Mouse (Mus musculus): ENCODE measurements at regions not wholly inside any gene's neighbourhood (a gene's known extent, or its start where the extent isn't known, plus 50 kb on each side); places are given as distances from the start of the nearest gene placed in this dataset.

DNA sequence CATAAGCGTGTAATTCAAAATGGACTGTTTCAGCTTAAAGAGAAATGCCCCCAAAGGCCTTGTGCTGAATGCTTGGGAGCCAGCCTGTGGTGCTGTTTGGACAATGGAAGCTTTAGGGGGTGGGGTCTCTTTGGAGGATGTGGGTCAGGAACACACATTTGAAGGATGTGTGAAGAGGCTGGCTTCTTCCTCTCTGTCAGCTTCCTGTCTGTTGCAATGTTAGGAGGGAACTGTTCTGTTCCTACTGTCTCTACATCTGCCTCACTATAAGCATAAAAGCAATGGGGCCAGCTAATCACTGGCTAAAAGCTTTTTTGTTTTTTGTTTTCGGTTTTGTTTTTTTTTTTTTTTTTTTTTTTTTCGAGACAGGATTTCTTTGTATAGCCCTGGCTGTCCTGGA is 480.5 kb upstream of the Nox3 start:
- Histone ChIP-seq H3K36me3 (ENCODE audit: control insufficient read depth, insufficient read depth, low read length, poor library complexity, severe bottlenecking) (no peaks in the 10 kb centered on the region), H3K27me3 (ENCODE audit: control insufficient read depth, insufficient read depth, low read length, poor library complexity, severe bottlenecking) (no peaks in the 10 kb centered on the region)
- DNase-seq (ENCODE audit: low read depth, low spot score): no peak

DNA sequence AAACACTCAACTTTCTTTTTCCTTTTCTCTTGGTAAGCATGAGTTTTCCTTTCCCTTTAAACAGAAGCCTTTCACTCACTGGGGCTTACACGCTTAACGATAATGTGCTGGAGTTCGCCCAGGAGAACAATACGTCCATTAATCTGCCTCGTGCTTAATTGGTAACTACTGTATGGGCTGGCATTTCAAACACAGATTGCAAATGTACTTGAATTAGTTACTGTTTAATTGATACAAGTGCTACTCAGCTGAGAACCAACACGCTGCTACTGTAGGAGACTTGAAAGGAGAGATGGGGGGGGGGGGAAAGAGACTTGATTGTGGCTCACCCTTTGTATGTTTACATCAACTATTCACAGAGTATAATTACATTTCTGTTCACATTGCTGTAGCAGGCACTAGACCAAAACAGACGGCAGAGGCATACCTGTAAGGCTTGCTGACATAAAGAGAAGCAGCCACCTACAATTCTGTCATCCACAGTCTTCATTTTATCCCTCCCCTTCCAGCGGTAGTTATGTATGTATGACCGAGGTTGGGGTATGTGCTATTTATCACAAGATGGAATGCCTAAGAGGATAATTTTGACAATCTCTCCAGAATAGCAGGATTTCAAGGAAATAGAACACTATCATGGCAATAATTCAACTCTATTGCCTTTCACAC is 481.6 kb upstream of the Nox3 start:
- no peak for DNase-seq (ENCODE audit: low read depth, low spot score)
- no peaks in the 10 kb centered on the region for H3K36me3 ChIP-seq (ENCODE audit: control insufficient read depth, insufficient read depth, low read length, poor library complexity, severe bottlenecking)
- no peaks in the 10 kb centered on the region for H3K27me3 ChIP-seq (ENCODE audit: control insufficient read depth, insufficient read depth, low read length, poor library complexity, severe bottlenecking)

- Histone ChIP-seq H3K36me3 (ENCODE audit: control insufficient read depth, insufficient read depth, low read length, poor library complexity, severe bottlenecking) (no peaks in the 10 kb centered on the region), H3K27me3 (ENCODE audit: control insufficient read depth, insufficient read depth, low read length, poor library complexity, severe bottlenecking) (no peaks in the 10 kb centered on the region)
- DNase-seq (ENCODE audit: low read depth, low spot score): no peak
Observed at GRCm38 (mm10) chr17:4179271-4179670, 483.2 kb upstream of the Nox3 start.

- no peaks in the 10 kb centered on the region for H3K27me3 ChIP-seq (ENCODE audit: control insufficient read depth, insufficient read depth, low read length, poor library complexity, severe bottlenecking)
- DNase-seq (ENCODE audit: low read depth, low spot score): no peak
Observed at GRCm38 (mm10) chr17:4182106-4182505, 486.0 kb upstream of the Nox3 start.

GRCm38 (mm10) chr17:4186802-4187201 is 490.7 kb upstream of the Nox3 start:
- no peaks in the 10 kb centered on the region for H3K36me3 ChIP-seq (ENCODE audit: control insufficient read depth, insufficient read depth, low read length, poor library complexity, severe bottlenecking)
- DNase-seq (ENCODE audit: low read depth, low spot score): no peak
- H3K27me3 ChIP-seq (ENCODE audit: control insufficient read depth, insufficient read depth, low read length, poor library complexity, severe bottlenecking): no peaks in the 10 kb centered on the region

More at GRCm38 (mm10) chr17:4182106-4182505, 486.0 kb upstream of the Nox3 start:
- no peaks in the 10 kb centered on the region for H3K36me3 ChIP-seq (ENCODE audit: control insufficient read depth, insufficient read depth, low read length, poor library complexity, severe bottlenecking)

GRCm38 (mm10) chr17:4187606-4188005 is 491.5 kb upstream of the Nox3 start:
- H3K36me3 ChIP-seq (ENCODE audit: control insufficient read depth, insufficient read depth, low read length, poor library complexity, severe bottlenecking): no peaks in the 10 kb centered on the region
- no peak for DNase-seq (ENCODE audit: low read depth, low spot score)
- H3K27me3 ChIP-seq (ENCODE audit: control insufficient read depth, insufficient read depth, low read length, poor library complexity, severe bottlenecking): no peaks in the 10 kb centered on the region

- Histone ChIP-seq H3K36me3 (ENCODE audit: control insufficient read depth, insufficient read depth, low read length, poor library complexity, severe bottlenecking) (no peaks in the 10 kb centered on the region), H3K27me3 (ENCODE audit: control insufficient read depth, insufficient read depth, low read length, poor library complexity, severe bottlenecking) (no peaks in the 10 kb centered on the region; the same call in 1 of the 2 replicates)
- DNase-seq (ENCODE audit: low read depth, low spot score): no peak
Observed at GRCm38 (mm10) chr17:4196793-4197448, 500.9 kb upstream of the Nox3 start.

- H3K36me3 ChIP-seq (ENCODE audit: control insufficient read depth, insufficient read depth, low read length, poor library complexity, severe bottlenecking): no peaks in the 10 kb centered on the region
- DNase-seq (ENCODE audit: low read depth, low spot score): no peak
- H3K27me3 ChIP-seq (ENCODE audit: control insufficient read depth, insufficient read depth, low read length, poor library complexity, severe bottlenecking): no peaks in the 10 kb centered on the region; the same call in 1 of the 2 replicates
Observed at GRCm38 (mm10) chr17:4198001-4198400, 501.9 kb upstream of the Nox3 start.

GRCm38 (mm10) chr17:4199698-4200153 is 503.7 kb upstream of the Nox3 start:
- Histone ChIP-seq H3K27me3 (ENCODE audit: control insufficient read depth, insufficient read depth, low read length, poor library complexity, severe bottlenecking) (no peaks in the 10 kb centered on the region; the same call in 1 of the 2 replicates), H3K36me3 (ENCODE audit: control insufficient read depth, insufficient read depth, low read length, poor library complexity, severe bottlenecking) (no peaks in the 10 kb centered on the region)
- no peak for DNase-seq (ENCODE audit: low read depth, low spot score)

DNA sequence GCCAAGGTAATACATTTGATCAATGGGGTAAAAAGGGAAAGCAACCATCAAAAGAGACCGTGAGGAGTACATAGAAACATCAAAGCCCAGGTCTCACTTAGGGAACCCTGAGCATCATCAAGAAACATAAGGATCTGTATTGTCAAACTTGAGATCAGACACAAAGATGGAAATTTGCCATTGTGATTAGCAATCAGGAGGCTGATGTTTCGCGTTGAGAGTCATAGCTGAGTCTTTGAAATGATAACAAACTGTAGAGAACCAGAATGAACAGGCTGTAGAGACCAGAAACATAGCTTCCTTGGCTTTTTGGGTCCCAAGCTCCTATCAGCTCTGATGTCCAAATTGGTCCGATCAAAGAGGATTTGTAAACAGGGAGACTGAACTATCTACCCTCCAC is 505.2 kb upstream of the Nox3 start:
- Histone ChIP-seq H3K36me3 (ENCODE audit: control insufficient read depth, insufficient read depth, low read length, poor library complexity, severe bottlenecking) (no peaks in the 10 kb centered on the region), H3K27me3 (ENCODE audit: control insufficient read depth, insufficient read depth, low read length, poor library complexity, severe bottlenecking) (no peaks in the 10 kb centered on the region; the same call in 1 of the 2 replicates)
- no peak for DNase-seq (ENCODE audit: low read depth, low spot score)

GRCm38 (mm10) chr17:4208142-4208925 is 512.3 kb upstream of the Nox3 start:
- H3K36me3 ChIP-seq (ENCODE audit: control insufficient read depth, insufficient read depth, low read length, poor library complexity, severe bottlenecking): no peaks in the 10 kb centered on the region
- H3K27me3 ChIP-seq (ENCODE audit: control insufficient read depth, insufficient read depth, low read length, poor library complexity, severe bottlenecking): no peaks in the 10 kb centered on the region
- no peak for DNase-seq (ENCODE audit: low read depth, low spot score)

- H3K36me3 ChIP-seq (ENCODE audit: control insufficient read depth, insufficient read depth, low read length, poor library complexity, severe bottlenecking): no peaks in the 10 kb centered on the region
- no peak for DNase-seq (ENCODE audit: low read depth, low spot score)
- no peaks in the 10 kb centered on the region for H3K27me3 ChIP-seq (ENCODE audit: control insufficient read depth, insufficient read depth, low read length, poor library complexity, severe bottlenecking)
Observed at GRCm38 (mm10) chr17:4209650-4210049, 513.6 kb upstream of the Nox3 start.

DNA sequence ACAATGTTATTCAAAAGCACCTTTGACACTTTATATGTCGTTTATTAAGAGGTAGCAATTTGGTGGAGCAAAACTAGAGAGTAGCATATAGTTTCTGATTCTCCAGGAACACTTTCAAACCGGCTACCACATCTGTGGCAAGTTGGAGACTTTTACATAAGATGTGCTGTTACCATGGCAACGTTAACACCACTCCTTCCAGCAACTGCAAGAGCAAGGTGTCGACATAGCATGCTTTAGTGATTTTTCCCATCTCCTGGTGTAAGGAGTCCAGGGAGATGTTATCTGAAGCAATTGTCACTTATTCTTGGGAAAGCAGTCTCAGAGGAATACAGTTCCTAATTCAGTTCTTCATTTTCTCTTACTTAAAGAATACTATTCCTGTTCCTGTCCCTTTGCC is 516.5 kb upstream of the Nox3 start:
- no peaks in the 10 kb centered on the region for H3K36me3 ChIP-seq (ENCODE audit: control insufficient read depth, insufficient read depth, low read length, poor library complexity, severe bottlenecking)
- no peaks in the 10 kb centered on the region for H3K27me3 ChIP-seq (ENCODE audit: control insufficient read depth, insufficient read depth, low read length, poor library complexity, severe bottlenecking)
- DNase-seq (ENCODE audit: low read depth, low spot score): no peak

DNA sequence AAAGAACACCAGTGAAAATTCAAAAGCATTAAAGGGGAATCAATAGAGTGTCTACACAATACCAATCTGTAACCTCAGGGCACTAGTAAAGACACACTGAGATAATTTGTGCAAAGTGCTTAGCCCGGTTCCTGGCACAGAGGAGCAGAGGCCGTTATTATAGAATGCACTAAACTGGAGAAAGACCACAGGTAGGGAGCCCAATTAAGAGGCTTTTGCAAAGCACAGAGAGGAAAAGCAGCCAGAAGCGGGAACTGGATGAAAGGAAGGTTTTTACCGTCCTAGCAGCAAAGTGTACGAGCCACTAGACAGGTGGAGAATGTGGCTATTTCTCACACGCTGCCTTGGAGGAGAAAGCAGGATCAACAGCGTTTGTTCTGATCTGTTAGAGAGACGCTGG is 518.9 kb upstream of the Nox3 start:
- no peaks in the 10 kb centered on the region for H3K36me3 ChIP-seq (ENCODE audit: control insufficient read depth, insufficient read depth, low read length, poor library complexity, severe bottlenecking)
- H3K27me3 ChIP-seq (ENCODE audit: control insufficient read depth, insufficient read depth, low read length, poor library complexity, severe bottlenecking): no peaks in the 10 kb centered on the region
- no peak for DNase-seq (ENCODE audit: low read depth, low spot score)

- no peaks in the 10 kb centered on the region for H3K27me3 ChIP-seq (ENCODE audit: control insufficient read depth, insufficient read depth, low read length, poor library complexity, severe bottlenecking)
Observed at GRCm38 (mm10) chr17:4216203-4216602, 520.1 kb upstream of the Nox3 start.

More at GRCm38 (mm10) chr17:4216203-4216602, 520.1 kb upstream of the Nox3 start:
- no peaks in the 10 kb centered on the region for H3K36me3 ChIP-seq (ENCODE audit: control insufficient read depth, insufficient read depth, low read length, poor library complexity, severe bottlenecking)
- DNase-seq (ENCODE audit: low read depth, low spot score): no peak
